Mouse (Mus musculus) frontal cortex, postnatal 25 days (tissue): ENCODE measurements around the gene Gm10577.

ENCODE experiments used
- DNase-seq, 2 experiments: peaks; one replicate each; pipeline ENCODE4 v3.0.0; 2022; ENCODE audit warnings: low spot score in 2 of 2

The Gm10577 gene

GRCm38 (mm10) chr4:101020596-101020995 is at the start of gene Gm10577:
Gene Gm10577 (minus strand): TSS chr4:101020696.
- DNase-seq = no peak

GRCm38 (mm10) chr4:101069154-101069971 is 48.9 kb upstream of the Gm10577 start:
- peak; percentile 9 to 14 for DNase-seq

- DNase-seq = peak; percentile 7 to 15
Measured at GRCm38 (mm10) chr4:101068786-101069153, 48.3 kb upstream of the Gm10577 start, which contains the start of gene Raver2. Gene Raver2 (plus strand): TSS chr4:101068983.

GRCm38 (mm10) chr4:101066401-101066800 is 45.9 kb upstream of the Gm10577 start:
- DNase-seq = no peak

GRCm38 (mm10) chr4:101062146-101062545 is 41.6 kb upstream of the Gm10577 start:
- no peak for DNase-seq

- DNase-seq = no peak
Measured at GRCm38 (mm10) chr4:101046576-101046975, 26.1 kb upstream of the Gm10577 start.

GRCm38 (mm10) chr4:101044149-101044548 is 23.7 kb upstream of the Gm10577 start:
- DNase-seq = no peak

GRCm38 (mm10) chr4:101043691-101044090 is 23.2 kb upstream of the Gm10577 start:
- no peak for DNase-seq

GRCm38 (mm10) chr4:101037156-101037555 is 16.7 kb upstream of the Gm10577 start:
- no peak for DNase-seq

GRCm38 (mm10) chr4:101035131-101035530 is 14.6 kb upstream of the Gm10577 start:
- DNase-seq = no peak

- DNase-seq = no peak
Measured at GRCm38 (mm10) chr4:101033047-101033446, 12.6 kb upstream of the Gm10577 start.

- no peak for DNase-seq
Measured at GRCm38 (mm10) chr4:101027852-101028411, 7.4 kb upstream of the Gm10577 start.

GRCm38 (mm10) chr4:101026995-101027394 is 6.5 kb upstream of the Gm10577 start:
- no peak for DNase-seq

GRCm38 (mm10) chr4:101026566-101026965 is 6.1 kb upstream of the Gm10577 start:
- no peak for DNase-seq

GRCm38 (mm10) chr4:101017806-101018205 is 2.7 kb downstream of the Gm10577 start:
- no peak for DNase-seq

GRCm38 (mm10) chr4:101009092-101009491 is 11.4 kb downstream of the Gm10577 start:
- no peak for DNase-seq

GRCm38 (mm10) chr4:101008362-101008769 is 12.1 kb downstream of the Gm10577 start:
- no peak for DNase-seq

GRCm38 (mm10) chr4:101002961-101003360 is 17.5 kb downstream of the Gm10577 start:
- no peak for DNase-seq

- no peak for DNase-seq
Measured at GRCm38 (mm10) chr4:101001073-101001472, 19.4 kb downstream of the Gm10577 start.

GRCm38 (mm10) chr4:101000622-101001021 is 19.9 kb downstream of the Gm10577 start:
- no peak for DNase-seq

- no peak for DNase-seq
Measured at GRCm38 (mm10) chr4:100998906-100999305, 21.6 kb downstream of the Gm10577 start.

GRCm38 (mm10) chr4:100998145-100998544 is 22.4 kb downstream of the Gm10577 start:
- peak; percentile 27 to 44 for DNase-seq

GRCm38 (mm10) chr4:100996060-100996651 is 24.3 kb downstream of the Gm10577 start:
- no peak for DNase-seq
